Mouse (Mus musculus) liver, embryonic 13.5 days (tissue): ENCODE measurements around the gene Olfr1408. TPM values are rescaled to one million over a fixed set of nuclear protein-coding genes. Genes with fewer than 3 reads are reported as not detected.

Experiments
- ATAC-seq: fragments of 200-750 bp; cut with Nextera tagmentation; 2 replicates; pipeline ENCODE4 v1.8.0; 2017; ENCODE audit warnings: low read depth, mild to moderate bottlenecking, moderate number of reproducible peaks, moderate library complexity
- DNase-seq: peaks from one replicate; pipeline ENCODE4 v3.0.0; 2022
- H3K27ac ChIP-seq: fragments of 300-500 bp; sonication (generic); 2 replicates; pipeline ENCODE4 v1.5.1; 2015; ENCODE audit warnings: moderate library complexity, mild to moderate bottlenecking, inconsistent platforms
- H3K27me3 ChIP-seq: fragments of 300-500 bp; sonication (generic); 2 replicates; pipeline ENCODE4 v1.6.1; 2015; ENCODE audit warnings: mild to moderate bottlenecking, inconsistent platforms
- H3K36me3 ChIP-seq: fragments of 300-500 bp; sonication (generic); 2 replicates; pipeline ENCODE4 v1.6.1; 2015; ENCODE audit warnings: mild to moderate bottlenecking, inconsistent platforms
- H3K4me1 ChIP-seq: fragments of 300-500 bp; sonication (generic); replicated peaks from 2 replicates; pipeline ENCODE4 v1.6.1; 2015; ENCODE audit warnings: inconsistent platforms
- H3K4me2 ChIP-seq: fragments of 300-500 bp; sonication (generic); 2 replicates; pipeline ENCODE4 v1.6.1; 2015; ENCODE audit warnings: inconsistent platforms, mild to moderate bottlenecking, moderate library complexity
- H3K4me3 ChIP-seq: fragments of 300-500 bp; sonication (generic); replicated peaks from 2 replicates; pipeline ENCODE4 v1.5.1; 2015; ENCODE audit warnings: mild to moderate bottlenecking, inconsistent platforms
- H3K9ac ChIP-seq: fragments of 300-500 bp; sonication (generic); 2 replicates; pipeline ENCODE4 v1.6.1; 2015; ENCODE audit warnings: mild to moderate bottlenecking, inconsistent platforms
- H3K9me3 ChIP-seq: fragments of 300-500 bp; sonication (generic); replicated peaks from 2 replicates; pipeline ENCODE4 v1.6.1; 2016; ENCODE audit warnings: inconsistent platforms
- WGBS: fragments of 180-500 bp; shearing (Covaris S2); methylation state at CpG from one replicate; pipeline ENCODE4 v1.1.7; 2015; ENCODE audit not compliant: insufficient replicate concordance; 5-methylcytosine and 5-hydroxymethylcytosine counted together
- polyA plus RNA-seq: library from polyadenylated mRNA; unstranded; fragments of >200 nt; fragmentation: Nextera tagmentation; extraction: Ambion mirVana; gene quantifications from 2 replicates; pipeline ENCODE4 v1.2.1, GENCODE M21; 2015

Gene Olfr1408
- not detected in 2 replicates for polyA plus RNA-seq

- WGBS: 47% methylated on average over 2 of the region's 2 CpGs
- no peak for ATAC-seq
- no peaks in the 10 kb centered on the region for H3K27me3 ChIP-seq
Measured at GRCm38 (mm10) chr1:173137274-173137673, at the start of gene Olfr1408. TSS of gene Olfr1408 (minus strand) at chr1:173137374.

DNA sequence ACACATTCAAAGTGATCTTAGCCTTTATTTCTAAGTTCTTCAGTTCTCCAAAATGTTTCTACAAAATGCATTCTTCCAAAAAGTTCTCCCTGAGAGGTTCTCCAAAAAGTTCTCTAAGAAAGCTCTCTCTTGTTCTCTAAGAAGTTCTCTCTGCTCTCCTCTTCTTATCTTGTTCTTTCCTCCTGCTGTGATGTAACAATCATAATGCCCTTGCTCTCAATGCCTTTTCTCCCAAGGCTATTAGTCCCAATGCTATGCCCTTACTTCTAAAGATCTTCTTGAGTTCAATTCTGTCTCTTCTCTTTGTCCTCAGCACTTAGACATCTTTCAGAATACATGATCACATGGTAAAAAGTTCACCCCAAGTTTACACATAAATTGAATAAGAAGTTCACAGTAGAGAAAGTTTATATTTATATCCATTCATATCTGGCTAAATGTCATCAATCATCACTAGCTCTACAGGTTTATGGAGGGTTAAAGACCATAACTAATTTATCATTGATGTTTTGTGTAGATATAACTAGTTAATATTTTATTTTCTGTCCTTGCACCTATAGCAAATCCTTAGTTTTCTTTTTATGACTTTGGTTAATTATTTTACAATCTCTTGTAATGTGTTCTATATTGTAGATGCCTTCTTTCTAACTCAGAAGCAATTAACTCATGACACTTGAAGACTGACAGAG is 37.1 kb upstream of the Olfr1408 start:
- Histone ChIP-seq H3K27ac (no peak overlapping the region), H3K4me2 (no peak overlapping the region), H3K27me3 (no peaks in the 10 kb centered on the region), H3K36me3 (no peaks in the 10 kb centered on the region), H3K9ac (no peak overlapping the region), H3K4me1 (no peaks in the 10 kb centered on the region), H3K9me3 (no peaks in the 10 kb centered on the region), H3K4me3 (no peak overlapping the region)
- DNase-seq (no peak), ATAC-seq (no peak)

More at GRCm38 (mm10) chr1:173137274-173137673, at the start of gene Olfr1408:
- no peak within 1 kb of the TSS for H3K4me2 ChIP-seq
- no peaks in the 10 kb centered on the region for H3K36me3 ChIP-seq
- no peak within 1 kb of the TSS for H3K9ac ChIP-seq
- no peaks in the 10 kb centered on the region for H3K9me3 ChIP-seq
- no peak within 1 kb of the TSS for H3K27ac ChIP-seq
- H3K4me1 ChIP-seq: no peaks in the 10 kb centered on the region
- no peak within 1 kb of the TSS for H3K4me3 ChIP-seq
- no peak for DNase-seq

Other genes starting within 250 kb of the Olfr1408 start
- 16.0 and 17.6 TPM in 2 replicates for gene Apcs, start 242.3 kb downstream of the Olfr1408 start, polyA plus RNA-seq
- not detected in 2 replicates for gene Olfr16, start 187.0 kb downstream of the Olfr1408 start, polyA plus RNA-seq
- gene Olfr1406, start 53.3 kb upstream of the Olfr1408 start, polyA plus RNA-seq: not detected in 2 replicates
- gene Olfr218, start 60.4 kb upstream of the Olfr1408 start, polyA plus RNA-seq: not detected in 2 replicates
- gene Olfr1404, start 75.0 kb upstream of the Olfr1408 start, polyA plus RNA-seq: not detected in 2 replicates
- 0.13 TPM in 1 of 2 replicates, not detected in the other for gene Fcer1a, start 89.8 kb upstream of the Olfr1408 start, polyA plus RNA-seq
- not detected in 2 replicates for gene Olfr418, start 128.6 kb upstream of the Olfr1408 start, polyA plus RNA-seq
- gene Mptx2, start 140.4 kb upstream of the Olfr1408 start, polyA plus RNA-seq: not detected in 2 replicates
- 61.5 and 68.9 TPM in 2 replicates for gene Ackr1, start 196.4 kb upstream of the Olfr1408 start, polyA plus RNA-seq
- gene Aim2, start 213.5 kb upstream of the Olfr1408 start, polyA plus RNA-seq: 4.3 and 5.1 TPM in 2 replicates
- gene Cadm3, start 230.3 kb upstream of the Olfr1408 start, polyA plus RNA-seq: 1.1 and 1.5 TPM in 2 replicates